ENCODE assay signal across 12 mouse cellular contexts in the genomic region with DNA sequence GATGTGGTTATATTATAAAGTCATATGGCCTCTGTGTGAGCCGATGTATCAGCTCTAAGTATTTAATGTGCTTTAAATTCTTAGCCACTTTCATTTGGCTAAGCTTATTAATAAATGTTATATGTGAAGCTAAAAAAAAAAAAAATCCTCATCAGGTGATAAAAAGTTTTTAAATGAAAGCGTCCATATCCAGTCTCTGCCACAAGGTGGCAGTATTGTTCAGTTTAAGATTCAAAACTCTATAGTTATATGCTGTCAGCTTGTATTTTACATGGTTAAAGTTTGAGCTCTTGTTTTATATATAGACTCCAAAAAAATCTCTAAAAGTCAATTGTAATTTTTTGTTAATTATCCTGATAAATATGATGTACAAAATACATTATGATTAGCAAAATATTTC. TPM values are rescaled to one million over a fixed set of nuclear protein-coding genes. Genes with fewer than 3 reads are reported as not detected.
DNase-seq lines count a peak whose midpoint lies in the region; ATAC-seq and TF ChIP-seq lines count a peak whose summit lies in the region.
"Not testable (repeated sequence)": the region's sequence is repeated elsewhere in the genome, so short reads cannot be mapped to it uniquely, and the experiment has no call there.
"Had no signal": no experiment of that assay in that cellular context is flagged by ENCODE, and none has a peak within 500 bp of the region (broad histone marks: within the 10 kb centered on the region; RNA-seq: fewer than 3 reads in every experiment).

No protein-coding gene starts in this region.

- TF ChIP-seq CTCF in MEL (IDR thresholded peaks at IDR 0.05 in 2 of 3, conservative IDR thresholded peaks at IDR 0.05 in 1 of 3; ENCODE audit: control insufficient read depth in 1 of 3, insufficient read depth in 1 of 3, low read depth in 2 of 3, low read length in 3 of 3, poor library complexity in 1 of 3, severe bottlenecking in 1 of 3): peak; percentile 15 to 73 (median 34); a peak in 4 of 6 replicates
- peak; percentile 79 for TF ChIP-seq CTCF in layer of hippocampus, adult 2 months (conservative IDR thresholded peaks at IDR 0.05)
- peak; percentile 56 for TF ChIP-seq CTCF in liver, postnatal 0 days (IDR thresholded peaks at IDR 0.05; ENCODE audit: low read depth)

- H3K27ac ChIP-seq in MEL (ENCODE audit: control insufficient read depth, low read depth, low read length); embryonic facial prominence, embryonic 11.5 days (replicated peaks; ENCODE audit: low read depth, low read length); hindbrain, embryonic 14.5 days; layer of hippocampus, adult 2 months; liver, postnatal 0 days (ENCODE audit: low read depth): not testable (repeated sequence)

- H3K4me3 ChIP-seq in MEL (ENCODE audit: control insufficient read depth in 1 of 2, insufficient read depth in 1 of 2, low read depth in 2 of 2, low read length in 2 of 2); embryonic facial prominence, embryonic 11.5 days (ENCODE audit: low read depth, low read length); hindbrain, embryonic 14.5 days (replicated peaks; ENCODE audit: low read length); layer of hippocampus, adult 2 months; liver, postnatal 0 days (ENCODE audit: low read depth, low read length): not testable (repeated sequence)

- H3K4me1 ChIP-seq in MEL (ENCODE audit: control insufficient read depth in 1 of 2, insufficient read depth in 2 of 2, low read length in 2 of 2); embryonic facial prominence, embryonic 11.5 days (ENCODE audit: control insufficient read depth, insufficient read depth, low read length); hindbrain, embryonic 14.5 days (replicated peaks; ENCODE audit: control insufficient read depth, insufficient read depth, low read length); liver, postnatal 0 days (ENCODE audit: insufficient read depth): not testable (repeated sequence)

- not testable (repeated sequence) for H3K9ac ChIP-seq in MEL (ENCODE audit: control insufficient read depth, low read depth, low read length, poor library complexity, severe bottlenecking); embryonic facial prominence, embryonic 11.5 days (replicated peaks; ENCODE audit: low read length); hindbrain, embryonic 14.5 days; liver, postnatal 0 days (replicated peaks)

- H3K27me3 ChIP-seq in MEL (ENCODE audit: control insufficient read depth in 1 of 2, insufficient read depth in 2 of 2, low read length in 2 of 2); embryonic facial prominence, embryonic 11.5 days (ENCODE audit: control insufficient read depth, insufficient read depth, low read length); hindbrain, embryonic 14.5 days (ENCODE audit: control insufficient read depth, insufficient read depth, low read length); liver, postnatal 0 days (ENCODE audit: insufficient read depth, low read length): not testable (repeated sequence)

- TF ChIP-seq RAD21 in MEL (IDR thresholded peaks at IDR 0.05; ENCODE audit: low read depth, low read length): peak; percentile 87

- not testable (repeated sequence) for H3K36me3 ChIP-seq in MEL (ENCODE audit: control insufficient read depth in 1 of 2, insufficient read depth in 2 of 2, low read length in 2 of 2); embryonic facial prominence, embryonic 11.5 days (replicated peaks; ENCODE audit: control insufficient read depth, insufficient read depth, low read depth, low read length); hindbrain, embryonic 14.5 days (replicated peaks; ENCODE audit: control insufficient read depth, insufficient read depth); liver, postnatal 0 days (replicated peaks; ENCODE audit: insufficient read depth, low read length)

- not testable (repeated sequence) for H3K9me3 ChIP-seq in MEL (replicated peaks; ENCODE audit: insufficient read depth, low read length); embryonic facial prominence, embryonic 11.5 days (replicated peaks; ENCODE audit: control insufficient read depth, low read length); hindbrain, embryonic 14.5 days (ENCODE audit: control insufficient read depth, low read length); liver, postnatal 0 days (ENCODE audit: low read length)

- not testable (repeated sequence) for TF ChIP-seq EP300 in MEL (IDR thresholded peaks at IDR 0.05; ENCODE audit: low read depth in 1 of 2, low read length in 2 of 2); liver, postnatal 0 days (IDR thresholded peaks at IDR 0.05; ENCODE audit: low read depth)

- H3K79me2 ChIP-seq in MEL (ENCODE audit: control insufficient read depth, insufficient read depth, low read length, poor library complexity): not testable (repeated sequence)

- not testable (repeated sequence) for ATAC-seq in embryonic facial prominence, embryonic 11.5 days (replicated peaks; ENCODE audit: insufficient number of reproducible peaks, low FRiP score, low TSS enrichment, low read depth); hindbrain, embryonic 14.5 days (ENCODE audit: low FRiP score); liver, postnatal 0 days

- 44% methylated on average over 2 of the region's 2 CpGs for WGBS in embryonic facial prominence, embryonic 11.5 days
- WGBS in hindbrain, embryonic 14.5 days: 45% methylated on average over 2 of the region's 2 CpGs
- WGBS in liver, postnatal 0 days (ENCODE audit: insufficient replicate concordance): 50% methylated on average over 2 of the region's 2 CpGs

- TF ChIP-seq POLR2A in MEL (IDR thresholded peaks at IDR 0.05; ENCODE audit: control insufficient read depth in 1 of 2, insufficient read depth in 1 of 2, low read depth in 1 of 2, low read length in 2 of 2, poor library complexity in 1 of 2): not testable (repeated sequence)

- peak; percentile 78 for DNase-seq in MEL (ENCODE audit: low read depth, low spot score)
- peak; percentile 13 for DNase-seq in c-Kit-positive CD71-negative TER-119-negative erythroid progenitor cells, embryonic 14.5 days (ENCODE audit: low read depth)
- DNase-seq in embryonic facial prominence, embryonic 11.5 days (ENCODE audit: low spot score): peak; percentile 72
- peak; percentile 75 for DNase-seq in hindbrain, embryonic 14.5 days (ENCODE audit: low spot score)
- DNase-seq in layer of hippocampus, adult 2 months (ENCODE audit: low spot score in 2 of 2): peak in 1 of 2 experiments; percentile 9
- not testable (repeated sequence) for DNase-seq in liver, postnatal 0 days
- peak; percentile 68 for DNase-seq in retina, embryonic 14.5 days (ENCODE audit: low spot score)

- H3K4me2 ChIP-seq in embryonic facial prominence, embryonic 11.5 days (ENCODE audit: low read depth, low read length); hindbrain, embryonic 14.5 days (replicated peaks); liver, postnatal 0 days (ENCODE audit: low read depth, low read length): not testable (repeated sequence)

TF ChIP-seq in MEL, 35 proteins besides CTCF, POLR2A, EP300 and RAD21:
- TF ChIP-seq SMC3 (IDR thresholded peaks at IDR 0.05; ENCODE audit: low read depth, low read length) (peak; percentile 80), ZNF384 (IDR thresholded peaks at IDR 0.05; ENCODE audit: low read depth, low read length) (peak; percentile 92), ZC3H11A (IDR thresholded peaks at IDR 0.05; ENCODE audit: low read depth, low read length) (peak; percentile 80)

RNA-seq across cellular contexts. Expression of a gene that starts 16.4 kb away (rescaled TPM):
- total RNA-seq in MEL (2012; rRNA removed): not detected in 2 replicates
- polyA plus RNA-seq in MEL (2012; ENCODE audit: insufficient read depth in 1 of 2, insufficient read length in 2 of 2, low read depth in 1 of 2, low replicate concordance in 2 of 2, missing spikeins in 1 of 2): not detected
- polyA plus RNA-seq in embryonic facial prominence, embryonic 11.5 days (2014; fragmentation: Nextera tagmentation; extraction: Ambion mirVana): not detected in 2 replicates
- polyA plus RNA-seq in hindbrain, embryonic 14.5 days (2014; fragmentation: Nextera tagmentation; extraction: Ambion mirVana): not detected in 2 replicates
- total RNA-seq in layer of hippocampus, adult 2 months (2021): not detected
- not detected in 2 replicates for polyA plus RNA-seq in liver, postnatal 0 days (2015; fragmentation: Nextera tagmentation; extraction: Ambion mirVana)
- total RNA-seq: heart, adult 18-20 months; megakaryocyte, adult 5-6 weeks had no signal
- polyA plus RNA-seq: embryonic facial prominence, embryonic 13.5 days; hindbrain, embryonic 10.5 days; stomach, embryonic 15.5 days had no signal
